Mouse (Mus musculus) embryo, embryonic 10 days (tissue): ENCODE measurements at regions not wholly inside any gene's neighbourhood (a gene's known extent, or its start where the extent isn't known, plus 50 kb on each side); places are given as distances from the start of the nearest gene placed in this dataset.
A peak's percentile ranks its signal among the peaks of the same experiment; 100 is the strongest.

Source experiments
- DNase-seq: peaks from one replicate; pipeline ENCODE4 v3.0.0-alpha.2; 2015; ENCODE audit warnings: low spot score

GRCm38 (mm10) chr8:112933815-112934214 lies 364.0 kb downstream of the Cntnap4 start:
- no peak for DNase-seq

DNA sequence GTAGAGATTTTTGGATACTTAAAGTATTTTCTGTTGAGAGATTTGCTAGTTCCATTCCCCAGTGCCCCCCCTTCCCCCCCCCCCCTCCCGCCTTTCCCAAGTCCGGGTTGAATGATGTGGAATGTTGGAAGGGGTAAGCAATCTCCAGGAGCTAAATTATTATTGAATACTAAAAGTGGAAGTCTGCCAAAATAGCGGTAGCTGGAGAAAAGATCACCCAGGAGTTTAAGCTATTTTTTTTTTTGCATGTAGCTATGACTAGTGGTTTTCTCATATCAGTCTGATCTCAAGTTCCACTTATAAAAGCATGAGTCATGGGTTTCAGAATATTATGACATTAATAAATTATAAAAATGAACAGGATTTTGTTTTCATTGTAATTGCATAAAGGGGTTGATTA lies 365.6 kb downstream of the Cntnap4 start:
- DNase-seq: no peak

DNA sequence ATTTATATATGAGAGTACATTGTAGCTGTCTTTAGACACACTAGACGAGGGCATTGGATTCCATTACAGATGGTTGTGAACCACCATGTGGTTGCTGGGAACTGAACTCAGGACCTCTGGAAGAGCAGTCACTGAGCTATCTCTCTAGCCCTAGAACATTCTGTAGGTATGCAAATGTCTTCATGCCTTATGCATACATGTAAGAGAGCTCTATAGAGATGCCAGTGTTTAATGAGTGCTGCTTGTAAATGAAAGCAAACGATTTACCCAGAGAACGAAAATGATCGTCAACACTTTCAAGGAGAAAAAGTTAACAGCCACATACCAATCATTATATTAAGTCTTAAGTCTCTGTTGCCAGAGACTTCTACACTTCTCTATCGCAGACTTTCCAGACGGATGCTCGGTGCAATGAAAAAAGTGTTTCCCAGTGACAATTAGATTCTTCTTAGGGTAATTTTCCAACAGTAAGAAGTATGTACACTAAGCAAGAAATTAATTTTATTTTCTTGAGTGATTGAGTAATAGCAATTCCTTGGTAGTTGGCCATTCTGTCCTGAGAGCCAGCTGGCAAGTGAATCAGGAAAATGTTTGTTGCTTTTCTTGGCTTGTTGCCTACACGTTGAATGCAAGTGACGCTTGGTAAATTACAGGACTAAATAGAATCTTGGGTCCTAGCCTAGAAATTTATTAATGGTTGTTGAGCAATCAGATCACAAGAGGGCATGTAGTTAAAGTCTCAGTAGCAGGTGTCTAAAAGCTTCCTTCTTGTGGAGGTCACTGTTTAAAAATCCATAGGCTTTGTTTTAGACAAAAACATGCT lies 366.3 kb downstream of the Cntnap4 start:
- no peak for DNase-seq

DNA sequence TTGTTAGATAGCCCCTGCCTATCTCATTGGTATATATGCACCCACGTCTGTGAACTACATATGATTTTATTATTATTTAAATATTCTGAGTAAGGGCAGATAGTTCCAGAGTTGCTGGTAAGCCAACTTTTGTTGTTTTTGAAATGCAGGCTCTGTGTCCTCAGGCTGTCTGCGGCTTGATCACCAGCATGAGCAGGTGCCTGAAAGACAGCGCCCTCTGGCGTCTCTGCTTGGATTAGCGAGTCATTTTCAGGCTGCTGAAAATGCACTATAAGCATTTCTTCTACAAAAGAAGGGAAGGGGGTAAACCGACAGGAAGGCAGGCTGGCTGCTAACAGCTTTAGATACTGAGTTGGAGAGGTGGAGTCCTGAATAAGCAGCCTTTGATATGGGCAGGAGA lies 402.6 kb downstream of the Cntnap4 start:
- DNase-seq: peak; percentile 84

DNA sequence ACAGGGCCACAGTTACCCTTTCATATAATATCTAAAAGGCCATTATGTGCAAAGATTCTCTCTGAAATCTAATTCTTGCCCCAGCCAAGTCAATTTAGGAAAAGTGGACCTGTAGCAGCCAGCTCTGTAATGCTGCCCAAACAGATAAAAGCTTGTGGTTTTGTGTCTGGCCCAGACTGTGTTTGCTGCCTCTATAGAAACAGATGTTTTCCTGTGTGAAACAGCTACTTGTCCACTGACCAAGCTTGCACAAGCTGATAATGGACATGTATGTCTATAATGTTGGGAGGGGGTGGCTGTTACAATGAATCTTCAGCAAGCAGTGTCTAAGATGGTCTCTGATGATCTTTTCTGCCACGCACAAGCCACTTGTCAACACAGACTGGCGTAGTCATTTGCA lies 405.9 kb downstream of the Cntnap4 start:
- DNase-seq: no peak

DNA sequence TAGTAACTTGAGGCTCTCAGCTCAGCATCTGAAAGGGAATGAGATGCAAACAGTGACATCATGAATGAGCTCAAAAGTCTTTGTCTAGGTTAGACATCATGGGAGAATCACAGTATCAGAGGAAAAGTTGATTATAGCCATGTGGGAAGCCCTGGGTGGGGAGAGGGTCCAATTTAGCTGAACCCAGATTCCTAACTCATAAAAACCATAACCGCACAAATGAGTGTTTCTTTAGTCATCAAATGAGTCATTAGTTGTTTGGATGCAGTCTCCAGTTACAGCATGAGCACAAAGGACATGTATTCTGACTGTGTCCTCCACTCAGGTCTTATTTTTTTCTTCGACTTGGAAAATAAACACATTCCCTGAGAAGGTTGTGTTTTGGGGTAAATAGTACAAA lies 406.5 kb downstream of the Cntnap4 start:
- DNase-seq: no peak

DNA sequence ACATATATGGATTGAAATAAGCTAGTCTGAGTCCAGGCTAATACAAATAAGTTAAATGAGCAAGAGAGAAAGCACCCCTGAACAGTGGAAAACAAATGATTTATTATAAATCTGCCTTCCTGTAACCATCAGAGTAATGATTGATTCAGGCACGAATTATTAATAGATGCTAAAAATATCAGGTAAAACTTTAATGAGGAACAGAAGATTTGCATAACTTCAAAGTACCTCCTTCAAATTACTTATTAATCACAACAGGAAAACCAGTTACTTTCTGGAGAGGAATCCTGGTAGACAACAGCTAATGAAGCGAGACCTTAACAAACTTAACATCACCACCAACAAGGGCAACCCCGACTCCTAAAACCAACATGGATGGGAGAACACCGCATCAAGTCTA lies 423.9 kb downstream of the Cntnap4 start:
- DNase-seq: no peak

- DNase-seq: no peak
Observed at GRCm38 (mm10) chr8:113007356-113007755, 437.5 kb downstream of the Cntnap4 start.

DNA sequence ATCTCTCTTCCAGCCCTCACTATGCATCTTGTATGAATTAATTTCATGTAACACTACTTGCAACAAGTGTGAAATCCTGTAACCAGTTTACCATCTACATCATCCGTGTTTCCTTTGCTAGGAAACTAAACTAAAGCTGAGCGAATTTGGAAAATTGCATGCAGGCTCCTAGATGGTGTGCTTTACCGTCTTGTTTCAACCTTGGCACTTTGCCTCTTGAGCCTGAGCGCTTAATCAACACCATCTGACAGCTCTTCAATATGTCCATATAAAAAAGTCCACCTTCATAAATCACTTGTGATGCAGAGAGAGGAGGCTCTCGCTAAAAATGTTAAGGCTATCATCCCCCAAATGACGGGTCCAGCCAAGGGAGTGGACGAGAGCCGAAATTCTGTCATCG lies 459.0 kb downstream of the Cntnap4 start:
- DNase-seq: no peak

DNA sequence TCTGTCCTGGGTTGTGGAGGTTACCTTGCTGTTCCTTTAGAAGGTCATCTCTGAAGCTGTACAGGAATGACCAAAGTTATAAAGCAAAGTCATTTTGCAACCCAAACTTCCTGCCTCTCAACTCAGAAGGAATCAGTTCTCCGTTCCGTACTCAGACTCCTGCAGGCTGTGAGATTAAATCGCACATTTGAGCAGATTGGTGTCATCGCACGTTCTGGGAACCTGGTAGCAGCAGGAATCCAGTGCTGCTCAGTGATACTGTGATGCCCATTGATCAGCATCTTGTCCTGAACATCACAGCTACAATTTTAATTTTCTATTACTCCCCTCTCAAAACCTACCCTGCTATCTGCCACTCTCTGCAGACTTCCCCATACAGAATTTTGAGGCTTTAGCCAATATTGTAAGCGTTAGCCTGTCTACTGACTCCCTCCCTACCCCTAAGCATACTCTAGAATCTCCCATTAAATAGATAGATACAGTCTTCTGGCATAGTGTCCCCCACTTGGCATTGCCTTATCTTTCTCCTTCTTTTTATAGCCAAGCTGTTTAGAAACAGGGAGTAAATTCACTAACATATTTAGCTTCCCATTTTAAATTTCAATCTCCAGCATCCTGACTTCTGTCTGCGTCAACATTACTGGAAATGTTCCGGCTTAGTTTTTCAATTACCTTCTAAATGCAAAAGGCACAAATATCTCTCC lies 482.1 kb downstream of the Cntnap4 start:
- no peak for DNase-seq

GRCm38 (mm10) chr8:113065246-113066169 lies 495.7 kb downstream of the Cntnap4 start:
- DNase-seq: no peak

- no peak for DNase-seq
Observed at GRCm38 (mm10) chr8:113066170-113066708, 496.4 kb downstream of the Cntnap4 start.

DNA sequence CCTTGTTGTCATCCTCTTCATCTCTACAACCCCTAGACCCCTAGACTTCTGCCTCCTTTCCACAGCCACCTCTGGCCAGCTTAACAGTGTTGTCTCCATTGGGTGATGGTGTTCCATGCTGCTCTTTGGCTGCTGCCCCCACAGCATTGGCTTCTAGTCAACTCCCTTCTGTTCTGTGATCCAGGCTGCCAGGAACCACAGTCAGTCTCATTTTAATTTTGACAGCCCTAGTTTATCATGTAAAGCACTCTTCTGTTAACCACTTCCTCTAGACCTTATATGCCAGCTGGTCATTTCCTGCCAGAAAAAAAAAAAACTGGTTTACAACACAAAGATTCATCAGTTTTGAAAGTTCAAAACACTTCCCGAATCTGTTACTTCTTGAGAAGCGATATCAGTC lies 514.1 kb downstream of the Cntnap4 start:
- DNase-seq: no peak

- DNase-seq: no peak
Observed at GRCm38 (mm10) chr8:113087586-113087985, 517.7 kb downstream of the Cntnap4 start.

GRCm38 (mm10) chr8:113111665-113112064 lies 523.7 kb upstream of the Mon1b start:
- DNase-seq: no peak

DNA sequence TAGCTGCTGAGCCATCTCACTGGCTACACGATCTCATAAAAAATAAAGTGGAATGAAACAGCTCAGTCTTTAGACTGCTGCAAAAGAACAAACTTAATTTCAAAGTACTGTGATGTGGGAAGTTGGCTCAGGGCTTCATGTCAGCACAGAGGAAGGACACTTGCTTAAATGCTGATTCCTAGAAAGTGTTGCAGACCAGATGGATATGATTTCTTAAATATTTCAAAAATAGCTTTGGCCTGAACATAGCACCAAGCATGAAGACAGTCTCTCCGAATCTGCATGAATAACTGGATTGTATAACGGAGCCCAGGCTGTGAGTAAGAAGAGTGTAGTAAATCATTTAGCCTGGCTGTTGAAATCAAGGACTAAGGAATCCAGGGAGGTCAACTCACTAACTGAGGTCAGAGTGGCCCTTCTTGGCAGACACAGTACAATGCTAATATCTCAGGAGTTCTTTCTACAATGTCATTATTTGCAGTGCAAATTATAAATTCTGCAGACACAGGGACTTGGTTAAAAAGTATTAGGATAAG lies 521.2 kb upstream of the Mon1b start:
- DNase-seq: peak; percentile 7

DNA sequence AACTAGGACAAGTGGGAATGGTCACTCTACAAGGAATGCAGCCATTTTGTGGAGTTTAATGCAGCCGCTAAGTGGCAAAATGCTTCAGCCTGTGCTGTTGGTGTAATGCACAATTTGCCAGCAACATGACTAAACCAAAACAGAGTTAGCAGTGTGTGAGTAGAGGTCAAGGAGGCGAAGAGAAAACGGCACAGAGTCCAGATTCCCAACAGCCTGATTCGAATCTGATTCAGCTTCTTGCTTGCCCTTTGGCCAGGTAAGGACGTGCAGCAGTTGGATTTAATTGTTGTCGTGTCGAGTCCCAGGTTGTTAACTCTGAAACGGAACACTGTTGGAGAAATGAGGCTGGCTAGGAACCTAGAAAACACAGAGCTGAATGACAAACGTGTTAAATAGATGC lies 518.1 kb upstream of the Mon1b start:
- DNase-seq: no peak

DNA sequence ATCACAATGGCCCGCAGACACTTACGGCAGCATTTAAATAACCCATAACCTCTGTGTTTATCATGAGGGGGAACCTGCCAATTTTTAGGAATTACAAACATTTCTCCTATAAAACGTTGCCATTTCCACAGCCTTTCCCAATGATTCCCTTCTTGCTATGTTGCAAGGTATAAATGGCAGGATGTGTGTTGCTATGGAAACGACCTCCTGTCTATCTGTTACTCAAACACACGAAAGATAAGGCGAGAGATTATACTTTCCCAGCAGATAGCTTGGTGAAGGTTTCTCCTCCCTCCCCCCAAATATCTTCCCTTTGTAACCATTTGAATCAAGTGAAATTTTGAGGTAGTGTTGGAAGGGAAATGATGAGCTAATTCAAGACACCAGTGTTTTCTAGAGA lies 509.8 kb upstream of the Mon1b start:
- no peak for DNase-seq

DNA sequence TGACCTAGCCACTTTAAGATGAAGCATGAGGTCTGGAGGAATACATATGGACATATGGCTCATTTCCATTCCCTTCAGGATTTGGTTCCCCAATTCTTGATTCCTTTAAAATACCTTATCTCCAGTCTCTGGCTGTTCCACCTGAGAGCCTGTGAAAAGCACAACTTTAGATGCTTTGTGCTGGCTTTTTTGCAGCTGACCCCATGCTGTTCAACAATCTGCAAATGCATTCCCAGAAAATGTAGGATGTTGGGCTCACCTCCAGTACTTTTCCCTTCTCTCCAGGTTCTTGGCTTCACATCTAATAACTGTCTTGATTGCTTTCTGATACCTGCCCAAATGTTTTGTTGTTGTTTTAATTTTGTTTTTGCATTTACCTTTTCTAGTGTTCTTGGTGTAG lies 498.0 kb upstream of the Mon1b start:
- no peak for DNase-seq

DNA sequence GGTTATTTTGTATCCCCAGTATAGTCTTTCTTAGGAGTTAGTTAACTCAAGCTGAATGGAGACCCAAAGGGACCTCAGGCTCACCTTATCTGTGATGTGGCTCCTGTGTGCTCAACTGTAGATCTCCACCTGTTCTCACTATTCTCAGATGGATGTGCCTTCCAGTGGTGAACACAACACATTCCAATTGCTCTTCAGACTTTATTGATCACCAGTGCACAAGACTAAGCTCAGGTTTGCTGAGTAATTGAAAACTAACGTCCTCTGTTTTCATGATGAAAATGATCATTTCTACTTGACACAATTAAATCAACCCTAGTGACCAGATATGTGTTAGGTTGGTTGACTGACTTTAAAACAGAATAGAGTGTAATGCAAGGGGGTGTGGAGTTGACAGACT lies 495.4 kb upstream of the Mon1b start:
- no peak for DNase-seq

GRCm38 (mm10) chr8:113141131-113141530 lies 494.3 kb upstream of the Mon1b start:
- no peak for DNase-seq

GRCm38 (mm10) chr8:113176591-113176990 lies 458.8 kb upstream of the Mon1b start:
- no peak for DNase-seq
